Mouse (Mus musculus) thymus, adult 2 months (tissue): ENCODE data around the gene Popdc2. TPM values are rescaled to one million over a fixed set of nuclear protein-coding genes. Genes with fewer than 3 reads are reported as not detected.

Experiments
- DNase-seq: peaks from one replicate; pipeline ENCODE4 v3.0.0; 2021
- H3K27ac ChIP-seq: fragments of 200-500 bp; 2 replicates; pipeline ENCODE4 v1.5.1; 2012; ENCODE audit warnings: low read length, control low read depth; ENCODE audit not compliant: control insufficient read depth, insufficient read depth
- H3K27me3 ChIP-seq: fragments of 200-500 bp; 2 replicates; pipeline ENCODE4 v1.6.1; 2012; ENCODE audit warnings: mild to moderate bottlenecking, low read length, moderate library complexity, mixed read lengths; ENCODE audit not compliant: control insufficient read depth, insufficient read depth
- H3K36me3 ChIP-seq: fragments of 200-500 bp; 2 replicates; pipeline ENCODE4 v1.6.1; 2012; ENCODE audit warnings: mild to moderate bottlenecking, low read length, moderate library complexity; ENCODE audit not compliant: control insufficient read depth, insufficient read depth
- H3K4me1 ChIP-seq: fragments of 200-500 bp; replicated peaks from 2 replicates; pipeline ENCODE4 v1.6.1; 2012; ENCODE audit warnings: low read length; ENCODE audit not compliant: control insufficient read depth, insufficient read depth
- H3K4me3 ChIP-seq: fragments of 200-500 bp; 2 replicates; pipeline ENCODE4 v1.5.1; 2012; ENCODE audit warnings: mild to moderate bottlenecking, low read length, control low read depth, moderate library complexity; ENCODE audit not compliant: control insufficient read depth, insufficient read depth
- CTCF ChIP-seq: fragments of 200-500 bp; IDR thresholded peaks from 2 replicates; pipeline ENCODE4 v1.5.1; 2012; ENCODE audit warnings: mild to moderate bottlenecking, control low read depth, low read length, moderate library complexity, borderline replicate concordance; ENCODE audit not compliant: control insufficient read depth, poor library complexity, insufficient read depth; ENCODE audit errors: extremely low read depth
- POLR2A ChIP-seq: fragments of 200-500 bp; IDR thresholded peaks from 2 replicates; pipeline ENCODE4 v1.6.1; 2012; ENCODE audit warnings: mild to moderate bottlenecking, low read length, control low read depth, moderate library complexity; ENCODE audit not compliant: control insufficient read depth, poor library complexity, insufficient read depth; ENCODE audit errors: extremely low read depth
- WGBS: fragments of 180-500 bp; shearing (Covaris S2); methylation state at CpG from one replicate; pipeline ENCODE4 v1.1.7; 2018; 5-methylcytosine and 5-hydroxymethylcytosine counted together
- polyA plus RNA-seq: library from polyadenylated mRNA; depleted of rRNA; stranded (reverse); fragments of >200 nt; gene quantifications from 2 replicates; pipeline ENCODE4 v1.2.3, GENCODE M21; 2012

The Popdc2 gene
- polyA plus RNA-seq, 1 experiment = 33.2 TPM

GRCm38 (mm10) chr16:38347588-38347987 is 14.4 kb upstream of the Popdc2 start:
- Histone ChIP-seq H3K27ac (no peak overlapping the region), H3K27me3 (no peaks in the 10 kb centered on the region), H3K4me3 (no peak overlapping the region), H3K4me1 (no peaks in the 10 kb centered on the region; the same call in 1 of the 2 replicates), H3K36me3 (peaks cover 33% of the 10 kb centered on the region)
- TF ChIP-seq CTCF = no peak
- TF ChIP-seq POLR2A = no peak
- WGBS = 62% methylated on average over 6 of the region's 6 CpGs
- DNase-seq = no peak

DNA sequence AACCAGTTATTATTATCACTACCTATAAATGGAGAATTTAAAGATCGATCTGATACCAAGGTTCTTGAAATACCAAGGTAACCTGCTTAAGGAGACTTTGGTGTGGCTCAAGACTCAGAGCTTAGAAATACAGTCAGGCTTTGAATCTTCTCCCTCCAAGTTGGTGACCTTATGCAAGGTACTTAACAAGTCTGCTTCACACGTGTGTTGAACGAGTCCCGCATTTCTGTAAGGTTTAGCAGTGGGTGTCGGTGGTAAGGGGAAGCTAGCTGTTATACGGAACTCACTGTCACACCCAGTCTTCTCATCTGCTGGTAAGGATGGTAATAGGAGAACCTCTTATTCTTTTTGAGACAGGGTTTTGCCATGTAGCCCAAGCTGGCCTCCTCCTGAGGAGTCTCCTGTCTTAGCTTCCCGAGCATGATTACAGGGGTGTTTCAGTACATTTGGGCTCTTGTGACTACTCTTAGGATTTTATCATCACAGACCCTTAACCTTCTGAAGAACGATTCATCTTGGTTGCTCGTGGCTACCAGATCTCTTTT is 13.7 kb upstream of the Popdc2 start:
- Histone ChIP-seq H3K4me1 (no peaks in the 10 kb centered on the region; the same call in 1 of the 2 replicates), H3K27ac (no peak overlapping the region), H3K27me3 (no peaks in the 10 kb centered on the region), H3K36me3 (peaks cover 36% of the 10 kb centered on the region), H3K4me3 (no peak overlapping the region)
- 82% methylated on average over 9 of the region's 9 CpGs for WGBS
- no peak for DNase-seq
- no peak for TF ChIP-seq CTCF
- no peak for TF ChIP-seq POLR2A

DNA sequence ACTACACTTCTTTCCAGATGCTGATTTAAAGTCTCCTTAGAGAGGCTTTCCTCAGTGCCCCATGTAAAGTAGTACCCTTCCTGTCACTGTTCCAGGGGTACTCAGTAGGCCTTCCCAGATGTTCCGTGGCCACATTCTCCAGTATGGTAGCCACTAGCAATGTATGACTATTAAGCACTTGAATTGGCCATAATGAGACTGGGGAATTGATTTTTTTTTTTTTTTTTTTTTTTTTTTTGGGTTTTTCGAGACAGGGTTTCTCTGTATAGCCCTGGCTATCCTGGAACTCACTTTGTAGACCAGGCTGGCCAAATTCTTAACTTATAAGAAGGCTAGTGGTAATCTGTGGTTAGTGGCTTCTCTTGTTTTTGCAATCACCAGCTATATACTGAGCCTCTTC is 12.1 kb upstream of the Popdc2 start:
- no peak overlapping the region for H3K27ac ChIP-seq
- no peaks in the 10 kb centered on the region; the same call in 1 of the 2 replicates for H3K4me1 ChIP-seq
- DNase-seq = no peak
- H3K4me3 ChIP-seq = no peak overlapping the region
- 83% methylated on average over 2 of the region's 2 CpGs for WGBS
- peaks cover 36% of the 10 kb centered on the region for H3K36me3 ChIP-seq
- H3K27me3 ChIP-seq = no peaks in the 10 kb centered on the region
- TF ChIP-seq CTCF (no peak), POLR2A (no peak)

- no peaks in the 10 kb centered on the region for H3K27me3 ChIP-seq
- no peak overlapping the region for H3K4me3 ChIP-seq
- no peak for TF ChIP-seq CTCF
- no peak for TF ChIP-seq POLR2A
- no peak for DNase-seq
- H3K4me1 ChIP-seq = no peaks in the 10 kb centered on the region; the same call in 1 of the 2 replicates
- 97% methylated on average over 7 of the region's 7 CpGs for WGBS
- peaks cover 36% of the 10 kb centered on the region for H3K36me3 ChIP-seq
- H3K27ac ChIP-seq = no peak overlapping the region
These were observed 11.6 kb upstream of the Popdc2 start for GRCm38 (mm10) chr16:38350361-38350855.

- Histone ChIP-seq H3K4me3 (no peak overlapping the region), H3K4me1 (no peaks in the 10 kb centered on the region; the same call in 1 of the 2 replicates), H3K36me3 (peaks cover 36% of the 10 kb centered on the region), H3K27me3 (no peaks in the 10 kb centered on the region), H3K27ac (no peak overlapping the region)
- 87% methylated on average over 6 of the region's 6 CpGs for WGBS
- no peak for DNase-seq
- TF ChIP-seq POLR2A = no peak
- no peak for TF ChIP-seq CTCF
These were observed 11.1 kb upstream of the Popdc2 start for GRCm38 (mm10) chr16:38350939-38351338.

DNA sequence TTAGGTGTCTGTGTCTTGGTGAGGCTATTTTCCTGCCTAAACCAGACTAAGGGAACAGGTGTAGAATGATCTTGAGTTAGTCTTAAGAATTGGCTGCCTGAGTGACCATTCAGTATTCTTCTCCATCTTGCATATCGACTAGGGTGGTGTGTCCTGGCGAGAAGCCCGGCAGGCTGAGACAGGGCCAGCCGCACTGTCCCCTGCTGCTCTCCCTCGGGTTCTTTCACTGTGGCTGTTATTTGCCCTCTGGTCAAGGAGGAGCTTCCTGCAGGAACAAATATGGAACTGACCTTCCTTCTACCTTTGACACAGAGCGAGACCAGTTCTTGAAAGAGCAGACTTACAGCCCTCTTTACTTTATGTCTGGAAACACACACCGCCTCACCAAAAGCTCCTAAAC is 10.0 kb upstream of the Popdc2 start:
- WGBS = 96% methylated on average over 7 of the region's 7 CpGs
- no peak for DNase-seq
- no peaks in the 10 kb centered on the region; the same call in 1 of the 2 replicates for H3K4me1 ChIP-seq
- peaks cover 36% of the 10 kb centered on the region for H3K36me3 ChIP-seq
- H3K27ac ChIP-seq = no peak overlapping the region
- H3K4me3 ChIP-seq = no peak overlapping the region
- H3K27me3 ChIP-seq = no peaks in the 10 kb centered on the region
- no peak for TF ChIP-seq POLR2A
- no peak for TF ChIP-seq CTCF

- Histone ChIP-seq H3K4me3 (no peak overlapping the region), H3K27ac (no peak overlapping the region), H3K27me3 (no peaks in the 10 kb centered on the region), H3K4me1 (no peaks in the 10 kb centered on the region), H3K36me3 (peaks cover 36% of the 10 kb centered on the region)
- no peak for DNase-seq
- TF ChIP-seq POLR2A = no peak
- TF ChIP-seq CTCF = no peak
These were observed 9.2 kb upstream of the Popdc2 start for GRCm38 (mm10) chr16:38352851-38353250.
